Mouse (Mus musculus) lung, adult 2 months (tissue): ENCODE data around the gene Ppm1l. TPM values are rescaled to one million over a fixed set of nuclear protein-coding genes. Genes with fewer than 3 reads are reported as not detected.
A peak's percentile ranks its signal among the peaks of the same experiment; 100 is the strongest.

Experiments used
- DNase-seq: peaks from one replicate; pipeline ENCODE4 v3.0.0; 2022
- H3K4me1 ChIP-seq: fragments of 200-500 bp; 2 replicates; pipeline ENCODE4 v1.6.1; 2011; ENCODE audit warnings: low read length; ENCODE audit not compliant: control insufficient read depth, insufficient read depth
- H3K4me3 ChIP-seq: fragments of 200-500 bp; replicated peaks from 2 replicates; pipeline ENCODE3; 2011; ENCODE audit warnings: low read depth, mild to moderate bottlenecking, control low read depth, low read length; ENCODE audit errors: extremely low read depth
- CTCF ChIP-seq: fragments of 200-500 bp; IDR thresholded peaks from 2 replicates; pipeline ENCODE4 v1.5.1; 2011; ENCODE audit warnings: mild to moderate bottlenecking, low read length, control low read depth; ENCODE audit not compliant: insufficient read depth
- POLR2A ChIP-seq: fragments of 200-500 bp; IDR thresholded peaks from 2 replicates; pipeline ENCODE4 v1.6.1; 2011; ENCODE audit warnings: low read depth, mild to moderate bottlenecking, control low read depth, low read length, borderline replicate concordance; ENCODE audit errors: extremely low read depth
- WGBS: fragments of 180-500 bp; shearing (Covaris S2); methylation state at CpG from one replicate; pipeline ENCODE4 v1.1.7; 2018; 5-methylcytosine and 5-hydroxymethylcytosine counted together
- polyA plus RNA-seq: library from polyadenylated mRNA; depleted of rRNA; stranded (reverse); fragments of >200 nt; gene quantifications from 2 replicates; pipeline ENCODE4 v1.2.3, GENCODE M21; 2012; rRNA removed

Ppm1l gene
- polyA plus RNA-seq, 1 experiment = 5.2 TPM

DNA sequence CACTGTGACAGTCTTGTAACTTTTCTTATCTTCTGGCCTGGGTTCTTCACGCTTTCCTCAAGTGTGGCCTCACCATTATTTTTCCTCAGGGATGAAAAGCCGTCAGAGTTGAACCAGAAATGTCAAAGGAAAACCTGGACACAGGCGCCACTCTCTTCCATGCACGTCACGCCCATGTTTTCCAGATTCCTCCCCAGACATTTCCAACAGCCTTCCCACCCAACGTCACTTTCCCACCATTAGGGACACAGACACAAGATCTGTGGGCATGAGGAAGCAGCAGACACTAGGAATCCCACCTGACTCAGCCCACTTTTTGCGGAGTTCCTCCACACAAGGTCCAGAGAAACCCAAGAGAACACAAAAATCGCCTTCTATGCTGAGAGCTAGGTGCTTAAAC lies 276.8 kb downstream of the Ppm1l start:
- 87% methylated on average over 8 of the region's 8 CpGs for WGBS
- no peak for TF ChIP-seq CTCF
- no peak for TF ChIP-seq POLR2A
- Histone ChIP-seq H3K4me3 (no peak overlapping the region), H3K4me1 (no peaks in the 10 kb centered on the region; the same call in 1 of the 2 replicates)
- DNase-seq = no peak

DNA sequence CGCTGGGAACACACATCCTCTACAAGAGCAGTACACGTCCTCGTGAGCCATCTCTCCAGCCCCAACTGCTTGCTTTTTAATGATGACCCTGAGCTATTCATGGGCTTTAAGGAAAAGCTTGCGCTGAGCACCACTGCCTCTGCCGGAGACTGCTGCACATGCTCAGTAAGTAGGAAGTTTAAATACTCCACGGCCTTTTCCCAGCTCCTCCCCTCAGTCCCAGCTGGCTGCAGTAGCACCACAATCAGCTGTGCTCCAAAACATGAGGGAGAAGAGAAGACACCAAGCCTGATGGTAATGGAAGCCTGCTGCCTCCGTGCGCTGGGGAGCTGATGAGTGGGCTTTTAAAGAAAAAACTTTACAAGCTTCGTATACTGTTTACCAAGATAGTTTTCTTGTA lies 277.4 kb downstream of the Ppm1l start:
- TF ChIP-seq CTCF (no peak), POLR2A (no peak)
- no peak for DNase-seq
- 73% methylated on average over 9 of the region's 9 CpGs for WGBS
- Histone ChIP-seq H3K4me3 (no peak overlapping the region), H3K4me1 (no peaks in the 10 kb centered on the region; the same call in 1 of the 2 replicates)

- no peak for DNase-seq
- no peaks in the 10 kb centered on the region; the same call in 1 of the 2 replicates for H3K4me1 ChIP-seq
- WGBS = 90% methylated on average over 3 of the region's 3 CpGs
- H3K4me3 ChIP-seq = no peak overlapping the region
- no peak for TF ChIP-seq POLR2A
Observed at GRCm38 (mm10) chr3:69596116-69596515, 279.5 kb downstream of the Ppm1l start.

DNA sequence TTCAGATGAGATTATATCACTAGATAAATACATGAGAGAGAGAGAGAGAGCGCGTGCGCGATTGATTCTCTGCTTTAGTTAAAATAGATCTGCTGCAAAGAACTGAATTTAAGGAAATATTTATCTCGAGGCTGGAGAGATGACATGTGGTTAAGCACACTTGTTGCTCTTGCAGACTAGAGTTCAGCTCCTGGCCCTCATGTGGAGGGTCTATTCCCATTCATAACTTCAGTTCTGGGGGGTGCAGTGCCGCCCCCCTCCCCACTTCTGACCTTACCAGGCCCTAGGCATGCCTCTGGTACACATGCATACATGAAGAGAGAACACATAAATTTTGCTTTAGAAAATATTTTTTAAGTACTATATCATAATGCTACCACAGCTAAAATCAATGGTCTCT lies 280.6 kb downstream of the Ppm1l start:
- Histone ChIP-seq H3K4me3 (no peak overlapping the region), H3K4me1 (no peaks in the 10 kb centered on the region; the same call in 1 of the 2 replicates)
- WGBS = 96% methylated on average over 6 of the region's 6 CpGs
- no peak for DNase-seq
- no peak for TF ChIP-seq POLR2A
- TF ChIP-seq CTCF = no peak

DNA sequence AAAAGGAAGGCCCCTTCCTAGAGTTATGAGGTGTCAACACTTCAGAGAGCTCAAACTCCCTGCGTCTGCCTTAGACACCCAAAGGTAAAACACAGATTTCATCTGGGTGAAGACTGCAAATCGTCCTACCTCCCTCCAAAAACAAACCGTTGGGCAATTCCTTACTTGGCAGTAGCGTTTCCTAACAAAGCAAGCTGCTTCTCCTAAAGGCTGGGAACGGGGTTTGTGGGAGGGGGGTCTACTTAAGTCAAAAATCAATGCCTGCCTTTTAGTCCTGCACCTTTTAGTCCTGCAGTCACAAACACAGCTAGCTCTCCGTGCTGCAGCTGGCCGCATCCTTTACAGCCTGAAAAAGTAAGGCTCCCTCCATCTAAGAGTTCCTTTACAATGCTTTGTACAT lies 281.2 kb downstream of the Ppm1l start:
- DNase-seq = no peak
- WGBS = 40% methylated on average over 7 of the region's 7 CpGs
- peak overlapping the region; percentile 36 for H3K4me3 ChIP-seq
- no peak for TF ChIP-seq CTCF
- no peak for TF ChIP-seq POLR2A
- no peaks in the 10 kb centered on the region; the same call in 1 of the 2 replicates for H3K4me1 ChIP-seq

GRCm38 (mm10) chr3:69598261-69599165 lies 281.9 kb downstream of the Ppm1l start, which contains the start of gene B3galnt1:
Gene B3galnt1 (minus strand): TSS chr3:69598960.
- peak; percentile 40 for DNase-seq
- TF ChIP-seq CTCF (no peak), POLR2A (no peak)
- Histone ChIP-seq H3K4me3 (peak within 1 kb of the TSS; percentile 48), H3K4me1 (no peaks in the 10 kb centered on the region; the same call in 1 of the 2 replicates)
- WGBS = 2% methylated on average over 97 of the region's 99 CpGs

DNA sequence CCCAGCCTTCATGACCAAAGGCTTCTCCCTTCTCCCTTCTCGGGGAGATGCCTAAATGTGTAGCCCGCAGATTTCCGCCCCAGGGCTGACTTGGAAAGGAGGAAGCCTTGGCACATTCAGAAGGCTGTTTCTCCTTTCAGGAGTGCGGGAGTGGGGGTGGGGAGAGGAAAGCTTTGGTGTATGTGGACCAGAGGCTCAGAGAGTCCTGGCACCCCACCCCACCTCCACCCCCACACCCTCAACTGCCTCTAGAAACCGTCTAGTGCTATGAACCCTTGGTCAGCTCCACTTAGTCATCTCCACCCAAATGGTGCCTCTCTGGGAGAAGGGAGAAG lies 282.5 kb downstream of the Ppm1l start:
- WGBS = 18% methylated on average over 5 of the region's 5 CpGs
- Histone ChIP-seq H3K4me3 (peak overlapping the region; percentile 43), H3K4me1 (no peaks in the 10 kb centered on the region; the same call in 1 of the 2 replicates)
- no peak for DNase-seq
- no peak for TF ChIP-seq CTCF
- no peak for TF ChIP-seq POLR2A

DNA sequence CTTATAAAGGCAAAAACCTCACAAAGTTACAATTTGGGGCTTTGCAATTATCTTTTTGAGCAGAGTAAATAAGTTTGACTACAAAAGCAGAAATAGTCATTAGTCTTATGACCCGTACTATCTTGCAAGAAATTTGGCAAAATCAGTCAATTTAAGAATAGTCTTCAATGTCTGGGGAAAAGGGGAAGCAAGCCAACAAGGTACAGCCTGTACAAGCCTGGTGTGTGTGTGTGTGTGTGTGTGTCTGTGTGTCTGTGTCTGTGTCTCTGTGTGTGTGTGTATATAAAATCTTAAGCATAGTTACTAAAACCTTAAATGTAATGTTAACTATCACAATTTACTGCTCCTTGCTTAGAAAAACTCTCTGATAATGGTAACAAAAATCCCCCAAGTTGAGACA lies 290.3 kb downstream of the Ppm1l start:
- TF ChIP-seq CTCF (no peak), POLR2A (no peak)
- WGBS = 56% methylated on average over 1 of the region's 1 CpGs
- Histone ChIP-seq H3K4me1 (no peaks in the 10 kb centered on the region), H3K4me3 (no peak overlapping the region)
- DNase-seq = no peak

- no peak for TF ChIP-seq CTCF
- no peaks in the 10 kb centered on the region for H3K4me1 ChIP-seq
- H3K4me3 ChIP-seq = no peak overlapping the region
- WGBS = 48% methylated on average over 1 of the region's 1 CpGs
- no peak for DNase-seq
Observed at GRCm38 (mm10) chr3:69607468-69607867, 290.8 kb downstream of the Ppm1l start.

DNA sequence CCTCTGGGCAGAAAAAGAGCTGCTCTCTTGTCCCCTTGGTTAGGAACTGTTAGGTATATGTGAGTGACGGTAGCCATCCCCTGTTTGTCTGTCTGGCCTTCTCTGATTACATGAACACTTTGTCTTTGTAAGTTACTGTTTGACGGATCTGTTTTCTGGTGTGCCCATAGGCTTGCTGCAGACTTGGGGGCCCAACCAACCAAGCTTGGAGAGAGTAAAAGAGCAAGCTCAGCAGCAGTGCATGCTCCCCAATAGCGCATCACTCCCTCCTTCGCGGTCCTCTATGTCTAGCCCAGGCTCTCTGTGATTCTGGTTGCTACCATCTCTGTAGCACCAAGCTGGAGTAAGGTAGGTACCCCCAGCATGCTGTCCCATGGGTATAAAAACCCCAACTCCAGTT lies 291.2 kb downstream of the Ppm1l start:
- Histone ChIP-seq H3K4me1 (no peaks in the 10 kb centered on the region), H3K4me3 (no peak overlapping the region)
- TF ChIP-seq CTCF (no peak), POLR2A (no peak)
- no peak for DNase-seq
- 93% methylated on average over 5 of the region's 5 CpGs for WGBS

Other genes starting within 250 kb of the Ppm1l start
- gene Kpna4, start 189.7 kb upstream of the Ppm1l start, polyA plus RNA-seq = 10.1 and 13.1 TPM in 2 replicates
- gene Arl14, start 94.4 kb upstream of the Ppm1l start, polyA plus RNA-seq = not detected in 2 replicates